Mouse (Mus musculus): ENCODE data around the gene Frmd8.

Gene Frmd8

GRCm38 (mm10) chr19:5849843-5850527 is 25.1 kb downstream of the Frmd8 start:
- DNase-seq (ENCODE audit: low read depth), result peak; percentile 87

GRCm38 (mm10) chr19:5848826-5849672 is 26.0 kb downstream of the Frmd8 start:
- DNase-seq (ENCODE audit: low read depth), result no peak

- peak; percentile 62 for DNase-seq (ENCODE audit: low read depth)
These were observed 26.8 kb downstream of the Frmd8 start for GRCm38 (mm10) chr19:5848032-5848825.

- peak; percentile 32 for DNase-seq (ENCODE audit: low read depth)
These were observed 27.7 kb downstream of the Frmd8 start for GRCm38 (mm10) chr19:5847306-5847796.

GRCm38 (mm10) chr19:5846557-5847305 is 28.3 kb downstream of the Frmd8 start:
- DNase-seq (ENCODE audit: low read depth), result peak; percentile 84

GRCm38 (mm10) chr19:5846154-5846553 is 28.9 kb downstream of the Frmd8 start:
- DNase-seq (ENCODE audit: low read depth), result no peak

GRCm38 (mm10) chr19:5845319-5846135 is 29.5 kb downstream of the Frmd8 start:
- peak; percentile 89 for DNase-seq (ENCODE audit: low read depth)

- DNase-seq (ENCODE audit: low read depth), result peak; percentile 17
These were observed 30.2 kb downstream of the Frmd8 start for GRCm38 (mm10) chr19:5844831-5845318.

GRCm38 (mm10) chr19:5843781-5844691 is 31.0 kb downstream of the Frmd8 start:
- DNase-seq (ENCODE audit: low read depth), result peak; percentile 42

- peak; percentile 29 for DNase-seq (ENCODE audit: low read depth)
These were observed 32.0 kb downstream of the Frmd8 start for GRCm38 (mm10) chr19:5842785-5843730.

- DNase-seq (ENCODE audit: low read depth), result peak; percentile 37
These were observed 32.9 kb downstream of the Frmd8 start for GRCm38 (mm10) chr19:5841999-5842784.

GRCm38 (mm10) chr19:5841389-5841946 is 33.6 kb downstream of the Frmd8 start:
- DNase-seq (ENCODE audit: low read depth), result peak; percentile 21

- no peak for DNase-seq (ENCODE audit: low read depth)
These were observed 34.1 kb downstream of the Frmd8 start for GRCm38 (mm10) chr19:5840890-5841388.

GRCm38 (mm10) chr19:5840086-5840889 is 34.8 kb downstream of the Frmd8 start:
- no peak for DNase-seq (ENCODE audit: low read depth)

GRCm38 (mm10) chr19:5839317-5840085 is 35.6 kb downstream of the Frmd8 start:
- DNase-seq (ENCODE audit: low read depth), result no peak

Data from c-Kit-positive CD71-positive TER-119-negative erythroid progenitor cells, embryonic 14.5 days (primary cell).